Mouse (Mus musculus): ENCODE measurements around the gene Aldh3b2.
A peak's percentile ranks its signal among the peaks of the same experiment; 100 is the strongest.

The Aldh3b2 gene

DNA sequence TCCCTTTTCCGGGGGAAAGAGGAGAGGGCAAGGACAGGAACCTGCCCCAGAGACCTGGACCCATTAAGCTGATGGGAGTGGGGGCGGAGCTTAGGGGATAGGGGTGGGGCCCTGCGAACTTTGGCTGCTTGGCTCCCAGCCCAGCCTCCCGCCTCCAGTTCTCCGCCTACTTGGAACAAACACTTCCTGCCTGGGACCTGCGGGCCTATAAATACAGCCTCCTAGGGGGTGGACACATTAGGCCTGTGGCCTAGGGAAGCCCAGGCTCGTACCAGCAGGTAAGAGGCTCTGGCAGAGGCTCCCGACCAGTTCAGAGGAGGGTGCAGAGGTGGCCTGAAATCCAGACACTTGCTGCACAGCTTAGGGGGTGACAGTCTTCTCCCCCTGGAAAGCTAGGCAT lies 14.2 kb downstream of the Aldh3b2 start, which contains the start of gene Acy3:
Gene Acy3 (plus strand): TSS at position 237 of the 400 bp plus-strand sequence.
- no peak for DNase-seq (ENCODE audit: low read depth, low spot score)

DNA sequence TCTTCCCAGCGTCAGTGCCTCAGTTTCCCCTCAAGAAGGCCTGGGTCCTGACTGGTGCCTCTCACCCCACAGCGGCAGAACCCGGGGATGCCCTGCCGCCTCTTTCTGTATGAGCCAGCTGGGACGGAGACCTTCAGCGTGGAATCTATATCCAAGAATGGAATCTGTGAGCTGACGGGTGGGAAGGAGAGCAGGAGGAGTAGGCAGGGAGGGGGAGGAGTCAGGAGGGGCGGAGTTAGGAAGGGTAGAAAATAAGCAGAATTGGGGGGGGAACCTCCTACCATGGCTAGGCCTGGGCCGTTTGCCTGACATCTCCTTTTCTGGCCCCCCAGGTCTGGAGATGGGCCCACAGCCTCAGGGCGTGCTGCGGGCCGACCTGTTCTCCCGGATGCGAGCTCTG lies 15.9 kb downstream of the Aldh3b2 start:
- no peak for DNase-seq (ENCODE audit: low read depth, low spot score)

DNA sequence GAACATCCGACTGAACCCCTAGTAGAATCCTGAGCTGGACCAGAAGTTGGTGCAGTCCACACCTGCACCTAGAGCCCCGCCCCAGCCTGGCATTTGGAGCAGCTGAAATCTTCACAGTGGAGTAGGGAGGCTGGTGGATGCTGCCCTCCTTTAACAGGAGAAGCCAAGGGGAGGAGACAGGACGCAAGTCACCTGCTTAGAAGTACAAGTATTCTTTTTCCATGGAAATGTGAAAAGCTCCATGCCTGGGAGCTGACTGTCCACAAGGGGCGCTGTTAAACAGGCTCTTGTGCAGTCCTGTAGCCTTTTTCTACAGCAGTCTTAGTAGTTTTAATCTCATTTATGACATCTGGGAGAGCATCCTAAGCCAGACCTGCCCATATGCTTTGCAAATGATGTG lies 16.6 kb downstream of the Aldh3b2 start:
- no peak for DNase-seq (ENCODE audit: low read depth, low spot score)

DNA sequence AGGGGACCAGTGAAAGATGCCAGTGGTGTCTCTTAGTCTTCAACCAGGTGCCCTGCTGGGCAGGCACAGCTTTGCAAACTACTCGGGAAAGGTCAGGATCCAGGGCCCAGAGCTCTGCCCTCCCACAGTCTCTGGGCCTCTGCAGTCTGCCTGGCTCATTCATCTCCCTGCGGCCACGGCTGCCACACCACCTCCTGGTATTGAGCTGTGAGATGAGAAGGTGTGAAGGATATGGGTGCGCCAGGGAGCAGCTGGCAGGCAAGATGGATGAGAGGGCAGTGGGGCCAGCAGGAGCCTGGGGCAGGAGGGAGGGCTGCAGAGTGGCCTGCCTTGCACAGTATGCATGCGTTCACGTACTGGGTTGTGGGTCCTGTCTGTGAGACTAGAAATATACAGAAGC lies 18.7 kb downstream of the Aldh3b2 start:
- no peak for DNase-seq (ENCODE audit: low read depth, low spot score)

DNA sequence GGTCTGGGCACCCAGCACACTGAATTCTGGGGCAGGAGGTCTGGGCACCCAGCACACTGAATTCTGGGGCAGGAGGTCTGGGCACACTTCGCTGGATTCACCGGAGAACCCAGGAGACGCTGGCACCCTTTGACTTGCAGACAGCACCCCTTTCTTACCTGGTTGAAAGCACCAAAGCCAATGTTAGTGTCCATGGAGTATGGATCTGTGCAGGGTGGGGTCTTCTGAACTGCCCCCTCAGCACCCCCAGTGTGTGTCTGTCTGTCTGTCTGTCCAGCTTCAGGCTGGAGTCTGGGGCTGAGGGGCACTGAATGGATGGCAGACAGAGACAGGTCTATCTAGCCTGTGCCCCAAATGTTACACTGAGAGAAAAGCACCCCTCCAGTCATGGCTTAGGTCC lies 19.4 kb downstream of the Aldh3b2 start:
- DNase-seq (ENCODE audit: low read depth, low spot score), result no peak

DNA sequence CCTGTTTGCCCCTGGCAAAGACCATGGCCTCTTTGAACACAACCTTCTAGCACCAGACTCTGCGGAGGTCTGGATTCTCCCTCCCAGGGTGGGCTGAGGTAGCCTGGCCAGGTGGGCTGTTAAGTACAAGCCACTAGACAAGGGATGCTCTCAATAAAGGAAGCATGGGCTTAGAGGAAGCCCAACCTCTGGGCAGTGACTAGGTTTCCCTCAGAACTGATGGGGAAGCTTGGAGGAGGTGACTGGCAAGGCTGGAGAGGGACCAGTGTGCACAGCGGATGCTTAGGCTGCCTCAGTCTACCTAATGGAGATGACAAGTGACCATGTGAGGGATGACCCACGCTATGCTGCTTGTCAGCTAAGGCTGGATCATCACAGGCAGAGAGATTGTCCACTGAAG lies 19.8 kb downstream of the Aldh3b2 start:
- DNase-seq (ENCODE audit: low read depth, low spot score), result no peak

DNA sequence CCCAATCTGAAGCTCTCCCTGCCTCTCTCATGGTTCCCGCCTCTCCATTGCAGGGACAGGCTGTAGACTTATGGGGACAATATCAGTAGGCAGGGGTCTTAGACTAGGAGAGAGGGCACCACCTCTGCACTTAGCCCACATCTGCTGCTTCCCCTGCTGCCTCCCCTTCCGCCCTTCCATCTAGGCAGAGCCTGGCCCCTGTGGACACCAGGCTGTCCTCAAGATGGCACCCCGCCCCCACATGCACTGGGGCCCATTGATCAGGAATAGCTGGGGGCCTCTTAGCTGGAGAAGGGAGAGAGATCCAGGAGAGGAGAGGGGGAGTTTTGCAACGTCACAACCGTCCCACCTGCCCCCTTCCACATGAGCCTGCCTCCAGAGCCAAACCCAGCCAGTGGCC lies 20.3 kb downstream of the Aldh3b2 start, which contains the start of gene Tbx10:
Gene Tbx10 (plus strand): TSS at position 337 of the 400 bp plus-strand sequence.
- no peak for DNase-seq (ENCODE audit: low read depth, low spot score)

DNA sequence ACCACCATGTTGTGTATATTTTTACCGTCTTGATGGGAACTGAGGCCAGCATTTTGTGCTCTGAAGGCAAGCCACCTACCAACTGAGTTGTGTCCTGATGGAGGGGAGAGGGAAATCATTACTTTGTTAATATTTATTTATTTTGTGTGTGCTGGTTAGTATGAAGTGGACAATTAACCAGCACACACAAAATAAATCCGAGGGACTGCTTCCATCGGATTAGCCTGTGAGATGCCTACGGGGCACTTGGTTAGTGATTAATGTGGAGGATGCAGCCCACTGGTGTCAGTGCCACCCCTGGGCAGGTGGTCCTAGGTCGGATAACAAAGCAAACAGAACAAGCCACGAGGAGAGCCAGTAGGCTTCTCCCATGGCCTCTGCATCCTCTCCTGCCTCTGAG lies 22.8 kb downstream of the Aldh3b2 start:
- DNase-seq (ENCODE audit: low read depth, low spot score), result no peak

DNA sequence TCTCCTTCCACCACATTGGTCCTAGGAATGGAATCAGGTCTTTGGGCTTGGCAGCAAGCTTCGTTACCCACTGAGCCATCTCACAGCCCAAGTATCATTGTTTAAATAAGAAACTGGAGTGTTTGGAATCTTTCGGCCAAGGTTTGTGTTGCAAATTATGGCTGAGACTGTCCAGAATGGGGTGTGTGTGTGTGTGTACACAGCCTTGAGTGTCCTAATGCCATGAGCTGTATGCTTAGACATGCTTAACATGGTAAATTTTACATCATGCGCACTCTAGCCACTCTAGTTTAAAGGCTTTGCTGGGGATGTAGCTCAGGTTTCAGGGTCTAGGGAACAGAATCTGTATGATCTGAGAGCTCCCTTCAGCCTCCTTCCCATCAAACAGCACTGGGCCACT lies 23.4 kb downstream of the Aldh3b2 start:
- no peak for DNase-seq (ENCODE audit: low read depth, low spot score)

DNA sequence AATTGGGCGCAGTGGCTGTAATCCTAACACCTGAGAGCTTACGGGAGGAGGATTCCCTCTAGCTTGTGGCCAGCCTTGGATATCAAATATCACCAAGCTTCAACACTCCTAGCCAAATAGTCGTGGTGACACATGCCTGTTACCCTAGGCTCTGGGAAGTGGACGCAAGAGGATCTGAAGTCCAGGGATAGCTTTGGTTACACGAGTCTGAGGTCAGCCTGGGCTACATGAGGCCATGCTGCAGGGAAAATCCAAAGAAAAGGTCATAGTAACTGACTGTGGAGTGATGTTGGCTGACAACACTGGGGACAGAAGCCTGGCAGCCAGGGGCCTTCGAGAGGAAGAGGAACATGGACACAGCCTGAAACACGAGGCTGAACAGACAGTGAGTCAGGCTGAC lies 24.0 kb downstream of the Aldh3b2 start:
- DNase-seq (ENCODE audit: low read depth, low spot score), result no peak

DNA sequence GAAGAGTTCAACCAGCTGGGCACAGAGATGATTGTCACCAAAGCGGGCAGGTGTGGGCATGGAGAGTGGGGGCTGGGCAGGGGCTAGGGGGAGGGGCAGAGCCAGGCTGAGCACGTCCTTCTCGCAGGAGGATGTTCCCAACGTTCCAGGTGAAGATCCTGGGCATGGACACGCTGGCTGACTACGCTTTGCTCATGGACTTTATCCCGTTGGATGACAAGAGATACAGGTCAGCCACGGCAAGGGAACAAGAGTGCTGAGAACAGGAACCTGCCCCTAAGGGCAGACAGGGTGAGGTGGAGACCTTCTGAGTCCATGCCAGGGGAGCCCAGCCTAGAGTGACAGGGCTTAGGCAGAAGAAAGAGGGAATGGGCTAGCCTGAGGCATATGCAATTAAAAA lies 24.6 kb downstream of the Aldh3b2 start:
- no peak for DNase-seq (ENCODE audit: low read depth, low spot score)

DNA sequence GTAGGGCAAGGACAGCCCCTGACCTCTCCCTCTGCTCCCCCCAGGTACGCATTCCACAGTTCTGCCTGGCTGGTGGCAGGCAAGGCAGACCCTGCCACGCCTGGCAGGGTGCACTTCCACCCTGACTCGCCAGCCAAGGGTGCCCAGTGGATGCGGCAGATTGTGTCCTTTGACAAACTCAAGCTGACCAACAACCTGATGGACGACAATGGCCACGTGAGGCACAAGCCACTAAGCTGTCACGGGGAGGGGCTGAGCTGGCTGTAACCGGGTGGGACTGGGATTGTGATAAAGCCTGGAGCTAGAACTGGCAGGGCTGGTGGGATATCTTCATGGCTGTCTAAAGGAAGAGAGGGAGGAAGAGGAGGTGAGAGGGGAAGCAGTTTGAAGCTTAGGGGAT lies 25.1 kb downstream of the Aldh3b2 start:
- DNase-seq (ENCODE audit: low read depth, low spot score), result no peak

DNA sequence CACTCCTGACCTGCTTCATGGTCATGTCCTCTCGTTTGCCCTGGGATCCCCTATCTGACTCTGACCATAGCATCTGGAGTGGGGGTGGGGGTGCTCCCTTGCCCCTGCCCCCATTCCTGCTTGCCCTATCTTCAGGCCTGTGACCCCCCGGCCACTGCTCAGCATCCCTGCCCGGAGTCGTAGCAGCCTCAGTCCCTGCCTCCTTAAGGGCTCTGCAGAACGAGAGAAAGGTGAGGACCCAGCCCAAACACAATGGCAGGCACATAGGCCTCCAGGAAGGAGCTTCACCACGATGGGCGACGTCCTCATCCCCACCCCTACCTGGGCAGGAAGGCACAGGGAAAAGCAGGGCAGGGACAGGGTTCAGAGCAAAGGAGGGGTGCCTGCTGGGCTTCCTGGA lies 26.2 kb downstream of the Aldh3b2 start:
- DNase-seq (ENCODE audit: low read depth, low spot score), result no peak

DNA sequence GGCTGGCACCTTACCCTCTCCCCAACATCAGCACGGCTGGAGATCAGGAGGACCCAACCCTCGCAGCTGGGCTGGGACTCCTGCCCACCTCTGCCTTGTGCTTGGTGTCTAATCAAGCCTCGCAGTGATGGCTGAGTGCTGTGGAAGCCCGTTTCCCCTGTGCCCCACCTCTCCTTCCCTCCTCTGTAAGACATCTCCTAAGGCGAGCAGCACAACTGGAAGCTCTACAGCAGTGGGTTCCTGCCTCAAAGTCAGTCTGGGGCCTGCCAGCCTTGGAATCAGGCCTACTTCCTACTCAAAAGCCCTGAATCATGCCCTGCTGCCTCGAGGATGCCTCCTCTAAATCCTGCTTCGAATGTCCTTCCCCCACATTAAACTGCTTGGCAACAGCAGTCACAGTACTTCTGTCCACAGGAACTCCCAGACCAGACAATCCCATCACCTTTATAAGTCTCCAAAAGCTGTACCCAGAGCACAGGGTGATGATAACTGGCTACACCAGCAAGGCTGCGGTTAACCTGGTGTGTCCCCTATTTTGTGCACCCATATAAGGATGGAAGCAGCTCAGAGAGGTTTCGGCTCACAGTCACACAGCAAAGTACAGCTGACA lies 27.1 kb downstream of the Aldh3b2 start:
- DNase-seq (ENCODE audit: low read depth, low spot score), result peak; percentile 51

DNA sequence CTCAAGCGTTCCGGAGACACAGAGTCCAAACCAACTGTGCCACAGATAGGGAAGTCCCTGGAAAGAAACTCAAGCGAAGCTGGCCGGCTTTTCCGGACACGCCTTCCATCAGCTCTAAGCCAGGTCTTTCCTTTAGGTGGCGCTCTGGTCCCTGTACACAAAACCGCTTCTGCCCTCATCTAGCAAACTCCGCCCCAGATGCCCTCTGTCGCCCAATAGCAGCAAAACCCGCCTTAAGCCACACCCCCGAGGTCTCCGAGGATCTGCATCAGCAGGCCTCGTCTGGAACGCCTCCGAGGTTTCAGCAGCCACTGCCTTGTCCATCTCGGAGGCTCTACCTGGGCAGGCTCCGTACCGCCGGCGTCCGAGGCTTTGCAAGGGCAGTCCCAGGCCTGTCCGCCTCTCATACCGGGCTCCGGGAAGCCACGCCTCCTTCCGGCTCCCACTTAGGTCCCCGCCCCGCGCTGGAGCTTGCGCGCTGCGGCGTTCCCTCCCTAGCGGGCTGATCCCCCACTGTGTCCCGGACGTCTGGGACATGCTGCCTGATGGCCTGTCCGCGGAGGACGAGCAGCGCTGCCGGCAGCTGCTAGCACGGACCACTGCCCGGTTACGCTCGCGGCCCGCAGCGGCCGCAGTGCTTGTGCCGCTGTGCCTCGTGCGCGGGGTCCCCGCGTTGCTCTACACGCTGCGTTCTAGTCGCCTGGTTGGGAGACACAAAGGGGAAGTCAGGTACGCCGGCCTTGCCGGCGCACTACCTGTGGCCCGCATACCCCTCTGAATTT lies 28.2 kb downstream of the Aldh3b2 start, which contains the start of the genes Nudt8 and Gm49405:
Gene Nudt8 (plus strand): TSS at position 462 of the 782 bp plus-strand sequence.
Gene Gm49405 (plus strand): TSS at position 508 of the 782 bp plus-strand sequence.
- DNase-seq (ENCODE audit: low read depth, low spot score), result peak; percentile 99

DNA sequence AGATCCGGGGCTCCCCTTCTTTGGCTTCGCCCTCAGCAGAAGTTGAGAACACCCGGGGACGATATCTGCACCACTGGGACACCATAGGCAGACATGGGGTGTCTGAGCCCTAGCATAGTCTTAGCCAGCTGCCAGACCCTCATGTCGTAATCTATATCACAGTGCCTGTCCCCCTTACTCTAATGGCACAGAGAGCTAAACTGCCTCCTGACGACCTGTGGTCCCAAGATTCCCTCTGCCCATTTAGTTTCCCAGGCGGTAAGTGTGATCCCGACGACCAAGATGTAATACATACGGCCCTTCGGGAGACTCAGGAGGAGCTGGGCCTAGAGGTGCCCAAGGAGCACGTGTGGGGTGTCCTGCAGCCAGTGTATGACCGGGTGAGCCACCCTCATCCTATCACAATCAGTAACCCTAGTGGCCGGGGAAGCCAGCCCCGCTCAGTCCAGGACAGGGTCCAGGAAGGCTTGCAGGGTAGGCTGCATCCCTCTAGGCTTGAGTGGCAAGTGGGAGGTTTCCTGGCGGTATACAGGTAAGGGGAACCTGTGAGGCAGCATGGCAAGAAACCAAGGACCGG lies 28.9 kb downstream of the Aldh3b2 start:
- DNase-seq (ENCODE audit: low read depth, low spot score), result no peak

DNA sequence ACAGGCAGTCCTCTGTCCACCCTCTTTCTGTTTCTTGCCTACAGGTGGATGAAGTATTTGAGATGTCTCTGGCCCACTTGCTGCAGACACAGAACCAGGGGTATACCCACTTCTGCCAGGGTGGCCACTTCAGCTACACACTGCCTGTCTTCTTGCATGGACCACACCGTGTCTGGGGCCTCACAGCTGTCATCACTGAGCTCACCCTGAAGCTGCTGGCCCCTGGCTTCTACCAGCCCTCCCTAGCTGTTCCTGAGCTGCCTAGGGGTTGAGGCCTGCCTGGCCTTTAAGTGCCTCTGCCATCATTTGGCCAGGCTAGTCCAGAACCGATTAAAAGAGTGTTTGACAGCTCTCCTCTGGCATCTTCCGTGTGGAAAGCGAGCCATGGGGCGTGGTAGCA lies 29.6 kb downstream of the Aldh3b2 start:
- DNase-seq (ENCODE audit: low read depth, low spot score), result no peak

DNA sequence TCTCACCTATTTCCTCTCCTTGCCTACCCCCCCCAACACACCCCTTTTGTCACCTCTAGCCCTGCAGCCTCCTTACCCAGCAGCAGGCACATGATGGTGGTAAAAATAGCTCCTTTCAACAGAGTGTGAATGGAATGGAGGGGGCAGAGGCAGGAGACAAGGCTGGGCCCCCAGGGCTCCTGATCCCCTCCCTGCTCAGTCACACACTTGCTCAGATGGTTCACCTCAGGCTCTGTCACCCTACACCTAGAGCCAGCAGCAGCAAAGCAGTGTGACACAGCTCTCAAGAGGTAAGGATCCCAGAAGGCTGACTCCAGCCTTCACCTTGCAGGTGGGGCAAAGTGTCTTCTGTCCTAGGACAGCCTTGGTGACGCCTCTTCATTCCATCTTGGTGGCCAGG lies 31.0 kb downstream of the Aldh3b2 start, which contains the start of gene Doc2g:
Gene Doc2g (plus strand): TSS at position 202 of the 400 bp plus-strand sequence.
- DNase-seq (ENCODE audit: low read depth, low spot score), result no peak

DNA sequence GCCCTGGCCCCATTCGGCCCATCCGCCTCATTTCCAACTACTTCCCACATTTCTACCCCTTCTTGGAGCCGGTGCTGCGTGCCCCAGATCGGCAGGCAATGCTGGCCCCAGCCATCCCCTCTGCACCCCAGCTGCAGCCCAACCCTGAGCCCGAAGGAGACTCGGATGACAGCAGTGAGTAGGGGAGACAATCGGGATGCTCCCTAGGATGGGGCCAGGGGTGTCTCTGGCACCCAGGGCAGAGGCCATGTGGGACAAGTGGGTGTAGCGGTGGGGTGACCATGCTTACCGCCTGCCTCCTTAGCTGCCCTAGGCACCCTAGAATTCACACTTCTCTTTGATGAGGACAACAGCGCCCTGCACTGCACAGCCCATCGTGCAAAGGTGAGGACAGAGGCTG lies 31.5 kb downstream of the Aldh3b2 start:
- no peak for DNase-seq (ENCODE audit: low read depth, low spot score)

DNA sequence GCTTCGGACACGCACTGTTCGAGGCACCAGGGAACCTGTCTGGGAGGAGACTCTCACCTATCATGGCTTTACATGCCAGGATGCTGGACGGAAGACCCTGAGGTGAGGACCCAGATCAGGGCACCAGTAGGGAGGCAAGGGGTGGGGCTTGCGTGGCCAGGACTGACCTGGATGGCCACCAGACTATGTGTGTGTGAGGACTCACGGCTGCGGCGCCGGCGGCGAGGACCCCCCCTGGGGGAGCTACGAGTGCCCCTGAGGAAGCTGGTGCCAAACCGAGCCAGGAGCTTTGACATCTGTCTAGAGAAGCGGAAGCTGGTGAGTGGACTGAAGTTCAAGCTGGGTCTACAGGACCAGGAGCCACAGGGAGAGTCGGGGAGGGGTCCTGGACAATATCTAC lies 32.2 kb downstream of the Aldh3b2 start:
- DNase-seq (ENCODE audit: low read depth, low spot score), result no peak

DNA sequence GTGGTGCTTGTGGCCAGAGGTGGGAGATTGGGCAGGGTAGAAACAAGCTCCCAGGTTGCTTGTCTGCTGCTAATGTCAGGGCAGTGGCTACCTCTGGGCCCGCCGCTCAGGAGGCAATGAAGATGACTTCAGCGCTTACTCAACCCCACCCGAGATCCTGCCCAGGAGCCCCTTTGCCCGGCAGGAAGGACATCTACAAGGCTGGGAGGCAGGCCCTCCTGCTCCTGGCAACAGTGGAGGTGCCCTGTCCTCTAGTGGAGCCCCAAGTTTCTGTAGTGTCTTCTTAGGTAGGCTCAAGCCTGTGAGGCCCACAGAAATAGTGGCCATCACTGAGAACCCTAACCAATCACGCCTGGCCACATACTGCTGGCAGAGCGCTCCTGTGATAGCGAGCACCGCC lies 33.0 kb downstream of the Aldh3b2 start:
- no peak for DNase-seq (ENCODE audit: low read depth, low spot score)

DNA sequence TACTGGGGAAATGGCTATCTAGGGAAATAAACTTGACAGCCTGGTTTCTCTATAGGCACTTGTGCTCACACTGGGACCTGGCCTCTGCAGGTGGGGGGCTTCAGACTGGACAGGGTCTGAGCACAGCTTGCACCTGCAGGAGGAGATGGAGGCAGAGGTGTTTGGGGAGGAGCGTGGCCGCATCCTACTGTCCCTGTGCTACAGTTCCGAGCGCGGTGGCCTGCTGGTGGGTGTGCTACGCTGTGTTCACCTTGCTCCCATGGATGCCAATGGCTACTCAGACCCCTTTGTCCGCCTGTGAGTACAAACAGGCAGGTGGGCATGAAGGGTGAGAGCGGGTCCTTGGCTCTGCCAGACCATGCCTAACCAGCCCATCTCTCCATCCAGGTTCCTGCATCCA lies 33.8 kb downstream of the Aldh3b2 start:
- no peak for DNase-seq (ENCODE audit: low read depth, low spot score)

DNA sequence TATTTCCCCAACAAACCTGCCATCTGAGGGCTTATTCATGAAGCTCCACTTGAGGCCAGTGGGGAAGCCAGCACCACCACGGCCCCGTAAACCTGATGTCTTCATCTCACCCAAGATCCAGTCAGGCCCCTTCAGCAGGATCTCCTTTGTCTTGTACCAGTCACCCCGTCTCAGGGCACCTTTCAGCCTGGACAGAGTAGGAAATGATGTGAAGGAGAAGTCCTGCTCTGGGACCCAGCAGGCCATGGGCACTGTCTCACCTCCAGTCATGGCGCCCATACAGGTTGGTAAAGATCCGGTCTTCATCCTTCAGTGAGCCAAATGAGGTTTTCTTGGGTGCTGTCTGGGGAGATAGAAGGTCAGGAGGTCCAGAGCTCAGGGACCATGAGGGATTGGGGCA lies 39.0 kb downstream of the Aldh3b2 start:
- DNase-seq (ENCODE audit: low read depth, low spot score), result no peak

Measured in A20 (cell line).